Mouse (Mus musculus) kidney, postnatal 0 days (tissue): ENCODE results near the gene Eif3c. TPM values are rescaled to one million over a fixed set of nuclear protein-coding genes. Genes with fewer than 3 reads are reported as not detected.

Experiments
- ATAC-seq: fragments of 200-750 bp; cut with Nextera tagmentation; replicated peaks from 2 replicates; pipeline ENCODE4 v1.8.0; 2017; ENCODE audit warnings: low read depth, moderate number of reproducible peaks, moderate TSS enrichment, moderate library complexity; ENCODE audit not compliant: low FRiP score
- DNase-seq: peaks from one replicate; pipeline ENCODE4 v3.0.0-alpha.2; 2016; ENCODE audit warnings: low spot score
- H3K27ac ChIP-seq: fragments of 300-500 bp; sonication (generic); 2 replicates; pipeline ENCODE4 v1.5.1; 2014; ENCODE audit warnings: mild to moderate bottlenecking
- H3K27me3 ChIP-seq: fragments of 300-500 bp; sonication (generic); 2 replicates; pipeline ENCODE4 v1.6.1; 2014; ENCODE audit warnings: low read length, mixed read lengths; ENCODE audit not compliant: insufficient read depth
- H3K36me3 ChIP-seq: fragments of 300-500 bp; sonication (generic); 2 replicates; pipeline ENCODE4 v1.6.1; 2014; ENCODE audit warnings: low read length, mixed read lengths; ENCODE audit not compliant: insufficient read depth
- H3K4me1 ChIP-seq: fragments of 300-500 bp; sonication (generic); replicated peaks from 2 replicates; pipeline ENCODE4 v1.6.1; 2014; ENCODE audit warnings: antibody characterized with exemption, low read length, mixed read lengths; ENCODE audit not compliant: insufficient read depth
- H3K4me2 ChIP-seq: fragments of 300-500 bp; sonication (generic); 2 replicates; pipeline ENCODE4 v1.6.1; 2014; ENCODE audit warnings: mild to moderate bottlenecking, low read length, moderate library complexity, mixed read lengths
- H3K4me3 ChIP-seq: fragments of 300-500 bp; sonication (generic); replicated peaks from 2 replicates; pipeline ENCODE4 v1.5.1; 2014; ENCODE audit warnings: low read depth, low read length
- H3K9ac ChIP-seq: fragments of 300-500 bp; sonication (generic); 2 replicates; pipeline ENCODE4 v1.6.1; 2014; ENCODE audit warnings: low read depth, low read length
- H3K9me3 ChIP-seq: fragments of 300-500 bp; sonication (generic); replicated peaks from 2 replicates; pipeline ENCODE4 v1.6.1; 2016; ENCODE audit warnings: low read length, inconsistent platforms, mixed read lengths
- CTCF ChIP-seq: IDR thresholded peaks from 2 replicates; pipeline ENCODE4 v1.5.1; 2016; ENCODE audit warnings: antibody characterized with exemption, low read depth, mild to moderate bottlenecking, moderate library complexity
- WGBS: fragments of 180-500 bp; shearing (Covaris S2); extraction: QIAGEN DNeasy Blood & Tissue Kit; methylation state at CpG from one replicate; pipeline ENCODE4 v1.1.7; 2014; 5-methylcytosine and 5-hydroxymethylcytosine counted together
- polyA plus RNA-seq: library from polyadenylated mRNA; unstranded; fragments of >200 nt; fragmentation: Nextera tagmentation; extraction: Ambion mirVana; gene quantifications from 2 replicates; pipeline ENCODE4 v1.2.1, GENCODE M21; 2015

Eif3c gene
- polyA plus RNA-seq, 1 experiment from 2014 or later: 217 TPM

DNA sequence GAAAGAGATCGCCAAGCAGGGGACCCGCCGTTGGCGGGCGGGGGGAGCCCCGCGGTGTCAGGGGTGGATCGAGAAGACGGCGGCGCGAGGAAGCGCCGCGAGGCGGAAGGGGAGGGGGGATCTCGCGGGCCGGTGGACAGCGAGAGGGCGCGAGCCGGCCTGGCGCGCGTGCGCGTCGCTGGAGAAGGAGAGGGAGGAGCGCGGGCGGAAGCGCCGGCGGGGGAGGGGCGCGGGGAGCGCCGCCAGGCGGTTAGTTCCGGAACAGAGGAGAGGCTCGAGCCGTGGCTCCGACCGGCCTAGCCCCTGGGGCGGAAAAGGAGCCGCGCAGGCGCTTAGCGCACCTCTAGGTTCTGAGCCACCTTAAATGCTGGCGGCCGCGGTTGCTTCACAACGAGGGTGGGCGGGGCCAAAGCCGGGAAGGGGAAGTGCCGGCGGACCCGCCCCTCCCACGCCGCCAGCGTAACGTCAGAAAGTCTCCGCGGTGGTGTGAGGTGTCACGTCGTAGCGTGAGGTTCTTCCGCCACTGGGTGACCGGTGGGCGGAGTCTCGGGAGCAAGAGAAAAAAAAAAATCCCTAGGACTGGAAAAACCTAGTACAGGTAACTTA, 62.8 kb downstream of the Eif3c start, which contains the start of gene Atxn2l:
Gene Atxn2l (minus strand): TSS at position 165 of the 606 bp plus-strand sequence.
- H3K4me3 ChIP-seq: peak within 1 kb of the TSS; percentile 100
- H3K9me3 ChIP-seq: no peaks in the 10 kb centered on the region
- peaks cover 3% of the 10 kb centered on the region; the same call in 1 of the 2 replicates for H3K4me1 ChIP-seq
- under 1% methylated on average over 55 of the region's 72 CpGs for WGBS
- H3K36me3 ChIP-seq: peaks cover 25% of the 10 kb centered on the region
- ATAC-seq (peak; percentile 92), DNase-seq (peak; percentile 99)
- peak within 1 kb of the TSS; percentile 100 for H3K27ac ChIP-seq
- peak within 1 kb of the TSS; percentile 59 for H3K4me2 ChIP-seq
- peak; percentile 67 for TF ChIP-seq CTCF
- H3K9ac ChIP-seq: peak within 1 kb of the TSS; percentile 100
- no peaks in the 10 kb centered on the region for H3K27me3 ChIP-seq

- H3K9ac ChIP-seq: peak overlapping the region; percentile 100
- peak overlapping the region; percentile 100 for H3K27ac ChIP-seq
- TF ChIP-seq CTCF: no peak
- H3K4me1 ChIP-seq: peaks cover 3% of the 10 kb centered on the region; the same call in 1 of the 2 replicates
- H3K27me3 ChIP-seq: no peaks in the 10 kb centered on the region
- no peaks in the 10 kb centered on the region for H3K9me3 ChIP-seq
- under 1% methylated on average over 40 of the region's 40 CpGs for WGBS
- DNase-seq (no peak), ATAC-seq (no peak)
- H3K36me3 ChIP-seq: peaks cover 31% of the 10 kb centered on the region
- peak overlapping the region; percentile 59 for H3K4me2 ChIP-seq
- H3K4me3 ChIP-seq: peak overlapping the region; percentile 100
Measured at GRCm38 (mm10) chr7:126502751-126503150, 63.5 kb downstream of the Eif3c start.

DNA sequence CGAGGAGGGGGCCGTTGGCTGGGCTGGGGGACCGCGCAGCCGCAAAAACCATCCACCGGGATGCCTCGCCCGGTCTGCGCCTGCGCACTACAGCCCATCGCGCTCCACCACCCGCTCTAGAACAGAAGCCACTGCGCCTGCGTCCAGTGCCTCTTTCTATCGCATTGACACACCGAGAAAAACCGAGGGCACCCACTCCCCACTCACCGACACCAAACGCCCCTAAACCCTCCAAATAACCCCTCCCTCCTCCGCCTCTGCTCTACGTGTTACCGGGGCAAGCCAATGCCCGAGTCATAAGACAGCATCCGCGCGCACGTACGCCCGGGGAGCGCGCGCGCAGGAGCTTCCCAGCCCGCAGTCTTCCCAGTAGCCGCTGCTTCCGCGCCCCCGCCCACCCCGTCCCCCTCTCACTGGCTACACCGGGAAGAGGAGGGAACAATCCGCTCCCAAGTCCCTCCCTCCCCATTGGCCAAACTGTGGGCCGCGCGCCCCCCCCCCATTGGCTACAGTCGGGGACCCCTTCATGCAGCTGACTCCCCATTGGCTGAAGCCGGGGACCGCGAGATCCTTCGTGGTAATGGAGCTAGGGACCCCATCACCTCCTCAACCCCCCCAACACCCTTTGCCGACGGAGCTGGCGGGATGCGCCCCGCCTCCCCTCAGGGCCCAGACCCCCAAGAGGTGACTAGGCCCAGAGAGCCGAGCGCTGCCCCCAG, 64.0 kb downstream of the Eif3c start:
- DNase-seq: peak; percentile 97
- peak overlapping the region; percentile 59 for H3K4me2 ChIP-seq
- H3K36me3 ChIP-seq: peaks cover 37% of the 10 kb centered on the region
- TF ChIP-seq CTCF: no peak
- WGBS: under 1% methylated on average over 51 of the region's 57 CpGs
- H3K27ac ChIP-seq: peak overlapping the region; percentile 100
- H3K27me3 ChIP-seq: no peaks in the 10 kb centered on the region
- H3K4me3 ChIP-seq: peak overlapping the region; percentile 100
- H3K9me3 ChIP-seq: no peaks in the 10 kb centered on the region
- H3K9ac ChIP-seq: peak overlapping the region; percentile 100
- peak; percentile 90 for ATAC-seq
- peaks cover 3% of the 10 kb centered on the region; the same call in 1 of the 2 replicates for H3K4me1 ChIP-seq

DNA sequence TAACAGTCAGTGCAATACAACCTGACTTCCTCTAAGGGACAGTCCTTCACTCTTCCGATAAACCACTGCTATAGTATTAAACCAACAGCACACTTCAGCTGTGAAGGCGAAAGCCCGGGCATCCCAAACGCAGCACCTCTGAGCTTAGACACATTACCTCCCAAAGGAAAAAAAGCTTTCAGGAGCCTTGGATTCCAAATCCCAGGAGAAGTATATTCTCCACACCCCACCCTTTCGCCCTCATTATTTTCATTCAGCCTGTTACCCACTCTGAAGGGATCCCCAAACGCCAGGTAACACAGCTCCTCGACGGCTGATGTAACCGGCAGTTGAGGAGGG, 64.6 kb downstream of the Eif3c start:
- Histone ChIP-seq H3K4me2 (peak overlapping the region; percentile 59), H3K4me1 (peaks cover 3% of the 10 kb centered on the region; the same call in 1 of the 2 replicates), H3K36me3 (peaks cover 42% of the 10 kb centered on the region), H3K27ac (peak overlapping the region; percentile 100), H3K27me3 (no peaks in the 10 kb centered on the region), H3K9me3 (no peaks in the 10 kb centered on the region), H3K9ac (peak overlapping the region; percentile 65), H3K4me3 (peak overlapping the region; percentile 100)
- TF ChIP-seq CTCF: no peak
- DNase-seq (no peak), ATAC-seq (no peak)
- 2% methylated on average over 9 of the region's 9 CpGs for WGBS

GRCm38 (mm10) chr7:126499416-126499815, 66.8 kb downstream of the Eif3c start:
- Histone ChIP-seq H3K4me2 (no peak overlapping the region), H3K27ac (no peak overlapping the region), H3K4me1 (peaks cover 3% of the 10 kb centered on the region; the same call in 1 of the 2 replicates), H3K4me3 (no peak overlapping the region), H3K9me3 (no peaks in the 10 kb centered on the region), H3K9ac (no peak overlapping the region), H3K36me3 (peaks cover 62% of the 10 kb centered on the region), H3K27me3 (no peaks in the 10 kb centered on the region)
- 89% methylated on average over 7 of the region's 7 CpGs for WGBS
- no peak for TF ChIP-seq CTCF
- ATAC-seq: no peak
- no peak for DNase-seq

GRCm38 (mm10) chr7:126497966-126498365, 68.2 kb downstream of the Eif3c start:
- H3K4me3 ChIP-seq: no peak overlapping the region
- H3K36me3 ChIP-seq: peaks cover 77% of the 10 kb centered on the region
- H3K9ac ChIP-seq: no peak overlapping the region
- H3K27me3 ChIP-seq: no peaks in the 10 kb centered on the region
- no peak overlapping the region for H3K27ac ChIP-seq
- no peak for ATAC-seq
- no peak for DNase-seq
- TF ChIP-seq CTCF: no peak
- H3K4me1 ChIP-seq: peaks cover 3% of the 10 kb centered on the region; the same call in 1 of the 2 replicates
- H3K9me3 ChIP-seq: no peaks in the 10 kb centered on the region
- WGBS: 87% methylated on average over 12 of the region's 12 CpGs
- no peak overlapping the region for H3K4me2 ChIP-seq
